Mouse (Mus musculus): ENCODE results near the gene Cldn17. TPM values are rescaled to one million over a fixed set of nuclear protein-coding genes. Genes with fewer than 3 reads are reported as not detected.

Gene Cldn17
- polyA plus RNA-seq, 1 experiment = not detected

DNA sequence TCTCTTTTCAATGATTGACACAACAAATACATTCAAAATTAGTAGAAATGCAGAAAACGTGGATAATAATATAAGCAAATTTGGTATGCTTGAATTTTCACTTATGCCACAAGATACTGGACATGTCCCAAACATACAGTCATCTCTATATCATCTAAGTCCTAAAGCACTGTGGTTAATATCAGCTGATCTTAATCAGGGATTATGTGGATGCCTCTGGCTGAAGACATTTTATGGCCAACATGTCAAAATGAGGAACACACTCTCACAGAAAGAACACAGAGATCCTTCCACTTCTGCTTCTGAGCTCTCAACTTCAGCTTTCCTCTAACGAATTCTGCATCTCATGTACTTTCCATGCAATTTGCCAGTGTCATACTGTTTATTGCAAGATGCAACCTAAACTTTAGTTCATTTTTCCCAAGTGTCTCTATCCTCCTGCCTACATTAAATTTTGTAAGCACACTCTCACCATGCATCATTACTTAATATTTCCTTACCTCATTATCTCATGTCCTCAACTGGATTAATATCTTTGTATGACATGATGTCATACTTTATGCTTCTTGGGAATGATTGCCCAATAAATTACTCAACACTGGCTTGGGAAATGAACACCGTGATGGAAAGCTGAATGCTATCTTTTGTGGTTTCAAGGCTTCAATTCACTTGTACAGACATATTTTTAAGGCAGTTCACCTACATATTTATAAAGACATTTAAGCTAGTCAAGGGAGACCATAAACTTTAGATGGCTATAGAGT lies 26.6 kb downstream of the Cldn17 start:
- Histone ChIP-seq H3K27me3 (ENCODE audit: control insufficient read depth, insufficient read depth, low read length) (no peaks in the 10 kb centered on the region), H3K27ac (ENCODE audit: control insufficient read depth, insufficient read depth, low read depth, low read length) (no peak overlapping the region), H3K36me3 (ENCODE audit: control insufficient read depth, insufficient read depth, low read length) (no peaks in the 10 kb centered on the region), H3K4me3 (ENCODE audit: control insufficient read depth, low read depth, low read length) (no peak overlapping the region), H3K4me1 (ENCODE audit: control insufficient read depth, insufficient read depth, low read length) (no peaks in the 10 kb centered on the region)
- no peak for TF ChIP-seq POLR2A (IDR thresholded peaks at IDR 0.05; ENCODE audit: control insufficient read depth, low read depth, low read length)
- TF ChIP-seq CTCF (IDR thresholded peaks at IDR 0.05; ENCODE audit: control insufficient read depth, insufficient read depth, insufficient replicate concordance, low read depth, low read length) = no peak

DNA sequence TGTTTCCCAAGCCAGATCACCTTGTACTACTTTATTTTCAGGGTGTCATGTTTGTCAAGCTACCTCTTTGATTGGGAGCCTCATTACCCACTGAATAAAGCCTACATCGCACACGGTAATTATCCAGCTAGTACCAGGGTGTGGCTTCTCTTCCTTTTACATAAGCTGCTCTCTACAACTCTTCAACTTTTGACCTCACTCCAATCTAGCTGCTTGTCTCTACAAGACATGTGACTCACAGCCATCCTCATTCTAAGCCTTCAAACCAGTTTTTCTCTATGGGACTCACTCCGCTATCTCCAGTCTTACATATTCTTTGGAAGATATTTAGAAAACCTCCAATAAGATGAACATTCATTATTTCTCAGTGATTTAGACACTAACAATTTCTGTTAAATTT lies 43.5 kb downstream of the Cldn17 start:
- Histone ChIP-seq H3K27me3 (ENCODE audit: control insufficient read depth, insufficient read depth, low read length) (no peaks in the 10 kb centered on the region), H3K27ac (ENCODE audit: control insufficient read depth, insufficient read depth, low read depth, low read length) (no peak overlapping the region), H3K4me3 (ENCODE audit: control insufficient read depth, low read depth, low read length) (no peak overlapping the region), H3K36me3 (ENCODE audit: control insufficient read depth, insufficient read depth, low read length) (no peaks in the 10 kb centered on the region), H3K4me1 (ENCODE audit: control insufficient read depth, insufficient read depth, low read length) (no peaks in the 10 kb centered on the region)
- TF ChIP-seq POLR2A (IDR thresholded peaks at IDR 0.05; ENCODE audit: control insufficient read depth, low read depth, low read length) (no peak), CTCF (IDR thresholded peaks at IDR 0.05; ENCODE audit: control insufficient read depth, insufficient read depth, insufficient replicate concordance, low read depth, low read length) (no peak)

Other genes starting within 250 kb of the Cldn17 start
- 0.35 and 0.43 TPM in 2 replicates for gene Grik1, start 216.7 kb downstream of the Cldn17 start, polyA plus RNA-seq (2012; rRNA removed)
- 2.8 TPM in 1 of 2 replicates, not detected in the other for gene Cldn8, start 56.2 kb upstream of the Cldn17 start, polyA plus RNA-seq (2012; rRNA removed)
- gene Krtap24-1, start 105.3 kb upstream of the Cldn17 start, polyA plus RNA-seq (2012; rRNA removed) = 0.06 TPM in 1 of 2 replicates, not detected in the other
- gene 2310079G19Rik, start 120.7 kb upstream of the Cldn17 start, polyA plus RNA-seq (2012; rRNA removed) = not detected in 2 replicates
- gene Krtap26-1, start 140.8 kb upstream of the Cldn17 start, polyA plus RNA-seq (2012; rRNA removed) = not detected in 2 replicates
- gene Krtap27-1, start 164.7 kb upstream of the Cldn17 start, polyA plus RNA-seq (2012; rRNA removed) = not detected in 2 replicates
- not detected in 2 replicates for gene 2310061N02Rik, start 201.0 kb upstream of the Cldn17 start, polyA plus RNA-seq (2012; rRNA removed)
- gene Krtap13-1, start 221.9 kb upstream of the Cldn17 start, polyA plus RNA-seq (2012; rRNA removed) = not detected in 2 replicates
- 0.12 and 0.17 TPM in 2 replicates for gene Krtap13, start 244.7 kb upstream of the Cldn17 start, polyA plus RNA-seq (2012; rRNA removed)